Mouse (Mus musculus) effector memory CD4-positive, alpha-beta T cell, adult 5 months (primary cell): Measurements from ENCODE around the gene Tubgcp3. TPM values are rescaled to one million over a fixed set of nuclear protein-coding genes. Genes with fewer than 3 reads are reported as not detected.

ENCODE experiments used
- polyA plus RNA-seq: library from polyadenylated mRNA; unstranded; fragments of 100-300 nt; shearing (Covaris generic); gene quantifications from one replicate; pipeline ENCODE4 v1.2.1, GENCODE M21; 2017

The Tubgcp3 gene
- polyA plus RNA-seq: 54.2 TPM

DNA sequence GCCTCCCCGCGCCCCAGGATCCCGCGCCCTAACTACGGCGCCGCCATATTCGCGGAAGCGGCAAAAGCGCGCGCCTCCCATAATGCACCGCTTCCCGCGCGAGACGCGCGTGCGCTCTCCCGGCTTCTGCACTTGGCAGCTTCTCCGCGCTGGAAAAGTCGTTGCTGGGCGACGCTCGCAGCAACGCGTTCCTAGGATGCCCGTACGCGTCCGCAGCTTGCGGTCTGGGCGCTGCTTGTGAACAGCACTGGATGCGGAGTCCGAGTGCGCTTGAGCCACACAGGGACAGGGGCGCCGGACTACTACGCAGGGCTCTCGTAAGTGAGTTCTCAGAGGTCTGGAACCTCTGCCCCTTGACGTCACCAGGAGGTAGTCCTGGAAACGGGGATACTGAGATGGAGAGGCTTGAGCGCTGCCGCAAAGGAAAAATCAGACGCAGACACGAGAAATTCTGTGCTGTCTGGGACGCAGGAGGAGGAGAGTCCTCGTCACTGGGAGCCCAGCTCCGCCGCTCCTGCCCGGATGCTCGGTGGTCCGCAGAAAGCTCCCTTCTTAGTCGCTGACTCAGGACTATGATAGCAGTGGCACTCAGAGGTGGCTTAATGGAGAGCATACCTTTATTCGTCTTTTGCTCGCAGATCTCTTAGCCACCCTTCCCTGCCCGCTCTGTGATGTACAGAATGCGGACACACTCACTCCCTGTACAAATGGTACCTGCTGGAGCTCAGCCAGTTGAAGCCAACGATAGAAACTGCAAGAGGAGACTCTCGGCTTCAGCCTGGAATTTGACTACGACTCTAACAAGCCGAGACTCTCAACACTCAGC lies at the start of gene Tubgcp3:
Gene Tubgcp3 (minus strand): TSS at position 193 of the 826 bp plus-strand sequence.

DNA sequence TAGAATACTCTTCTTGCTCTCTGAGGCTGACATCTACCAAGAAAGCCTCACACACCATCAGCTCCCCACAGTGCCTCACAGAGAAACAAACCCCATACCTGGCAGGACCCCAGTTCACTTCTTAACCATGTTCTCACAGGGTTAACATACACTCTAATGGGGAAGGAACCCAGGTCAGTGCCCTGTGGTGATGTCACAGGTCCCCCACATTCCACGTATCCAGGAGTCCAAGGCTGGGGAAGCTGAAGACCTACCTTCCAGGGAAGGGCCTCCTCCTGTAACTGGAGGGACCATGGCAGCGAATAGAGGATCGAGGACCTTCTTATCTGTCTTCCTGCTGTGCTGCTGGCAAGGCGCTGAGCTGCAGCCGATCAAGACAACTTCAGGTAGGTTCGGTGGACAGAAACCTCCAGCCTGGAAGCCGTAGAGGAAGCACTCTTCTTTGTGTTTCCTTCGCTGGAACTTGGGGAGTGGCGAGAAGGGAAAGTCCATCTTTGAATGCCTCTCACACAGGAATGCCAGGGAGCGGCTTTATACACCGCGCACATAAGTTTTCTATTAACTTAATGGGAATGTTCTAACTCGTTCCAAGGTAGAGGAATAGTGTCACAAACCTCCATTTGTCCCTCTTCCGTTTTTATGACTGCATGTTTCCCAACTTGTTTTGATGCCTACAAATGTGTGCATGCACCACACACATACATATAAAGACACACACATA lies 99.1 kb downstream of the Tubgcp3 start, which contains the start of gene Spaca7:
Gene Spaca7 (plus strand): TSS at position 216 of the 721 bp plus-strand sequence.

Other genes with a start within 250 kb of the Tubgcp3 start
- gene Spaca7, start 99.2 kb downstream of the Tubgcp3 start, polyA plus RNA-seq: not detected
- gene Atp11a, start 84.8 kb upstream of the Tubgcp3 start, polyA plus RNA-seq: 26.6 TPM
- gene Mcf2l, start 201.6 kb upstream of the Tubgcp3 start, polyA plus RNA-seq: 1.0 TPM